Mouse (Mus musculus) lung, postnatal 36 days (tissue): Measurements from ENCODE around the gene Bok.
"Not testable (repeated sequence)": the region's sequence is repeated elsewhere in the genome, so short reads cannot be mapped to it uniquely, and the experiment has no call there.

Experiments
- DNase-seq: peaks from one replicate; pipeline ENCODE4 v3.0.0; 2022; ENCODE audit warnings: mixed read lengths

The Bok gene

GRCm38 (mm10) chr1:93685401-93686244 lies at the start of gene Bok:
TSS of gene Bok (plus strand) at chr1:93685660.
- DNase-seq, result peak; percentile 80

- no peak for DNase-seq
Measured at GRCm38 (mm10) chr1:93636211-93636897, 49.1 kb upstream of the Bok start.

- DNase-seq, result no peak
Measured at GRCm38 (mm10) chr1:93641978-93642377, 43.5 kb upstream of the Bok start.

- no peak for DNase-seq
Measured at GRCm38 (mm10) chr1:93642692-93643091, 42.8 kb upstream of the Bok start.

- DNase-seq, result no peak
Measured at GRCm38 (mm10) chr1:93649604-93650172, 35.8 kb upstream of the Bok start.

- DNase-seq, result no peak
Measured at GRCm38 (mm10) chr1:93654275-93654674, 31.2 kb upstream of the Bok start.

- no peak for DNase-seq
Measured at GRCm38 (mm10) chr1:93654798-93655197, 30.7 kb upstream of the Bok start.

GRCm38 (mm10) chr1:93656325-93657024 lies 29.0 kb upstream of the Bok start:
- DNase-seq, result no peak

GRCm38 (mm10) chr1:93657025-93657360 lies 28.5 kb upstream of the Bok start:
- DNase-seq, result no peak

GRCm38 (mm10) chr1:93658559-93658958 lies 26.9 kb upstream of the Bok start, which contains the start of gene Stk25:
TSS of gene Stk25 (minus strand) at chr1:93658659.
- DNase-seq, result not testable (repeated sequence)

- peak; percentile 52 for DNase-seq
Measured at GRCm38 (mm10) chr1:93667760-93668400, 17.6 kb upstream of the Bok start.

GRCm38 (mm10) chr1:93668791-93669548 lies 16.5 kb upstream of the Bok start:
- DNase-seq, result peak; percentile 93

- no peak for DNase-seq
Measured at GRCm38 (mm10) chr1:93669941-93670340, 15.5 kb upstream of the Bok start.

GRCm38 (mm10) chr1:93672682-93673081 lies 12.8 kb upstream of the Bok start:
- DNase-seq, result no peak

GRCm38 (mm10) chr1:93678386-93678785 lies 7.1 kb upstream of the Bok start:
- peak; percentile 61 for DNase-seq

- peak; percentile 36 for DNase-seq
Measured at GRCm38 (mm10) chr1:93679889-93680568, 5.4 kb upstream of the Bok start.

GRCm38 (mm10) chr1:93686245-93686960 lies 943 bp downstream of the Bok start:
- DNase-seq, result peak; percentile 39

- no peak for DNase-seq
Measured at GRCm38 (mm10) chr1:93686961-93687320, 1.5 kb downstream of the Bok start.

- no peak for DNase-seq
Measured at GRCm38 (mm10) chr1:93688154-93688553, 2.7 kb downstream of the Bok start.

- no peak for DNase-seq
Measured at GRCm38 (mm10) chr1:93689901-93690496, 4.5 kb downstream of the Bok start.
